Mouse (Mus musculus): ENCODE results near the gene Osbp. TPM values are rescaled to one million over a fixed set of nuclear protein-coding genes. Genes with fewer than 3 reads are reported as not detected.

The Osbp gene
- polyA plus RNA-seq, 1 experiment from 2014 or later: 3.4 TPM

- H3K9ac ChIP-seq (replicated peaks): no peak overlapping the region
- no peak overlapping the region for H3K27ac ChIP-seq (replicated peaks)
- ATAC-seq (ENCODE audit: low FRiP score): no peak
- no peak overlapping the region for H3K4me3 ChIP-seq (replicated peaks)
- no peaks in the 10 kb centered on the region for H3K4me1 ChIP-seq
- no peaks in the 10 kb centered on the region for H3K27me3 ChIP-seq (replicated peaks)
- H3K4me2 ChIP-seq: no peak overlapping the region
- WGBS: 91% methylated on average over 10 of the region's 10 CpGs
- peaks cover 74% of the 10 kb centered on the region for H3K36me3 ChIP-seq
- no peaks in the 10 kb centered on the region for H3K9me3 ChIP-seq (replicated peaks)
Measured at GRCm38 (mm10) chr19:11992441-11993029, 26.8 kb downstream of the Osbp start.

GRCm38 (mm10) chr19:11994703-11995431 lies 29.1 kb downstream of the Osbp start:
- no peaks in the 10 kb centered on the region for H3K9me3 ChIP-seq (replicated peaks)
- H3K4me3 ChIP-seq (replicated peaks): no peak overlapping the region
- H3K9ac ChIP-seq (replicated peaks): no peak overlapping the region
- H3K36me3 ChIP-seq: peaks cover 53% of the 10 kb centered on the region
- ATAC-seq (ENCODE audit: low FRiP score): no peak
- no peaks in the 10 kb centered on the region for H3K4me1 ChIP-seq
- no peaks in the 10 kb centered on the region for H3K27me3 ChIP-seq (replicated peaks)
- H3K4me2 ChIP-seq: no peak overlapping the region
- 91% methylated on average over 6 of the region's 6 CpGs for WGBS
- no peak overlapping the region for H3K27ac ChIP-seq (replicated peaks)

- no peaks in the 10 kb centered on the region for H3K27me3 ChIP-seq (replicated peaks)
Measured at GRCm38 (mm10) chr19:11995722-11996448, 30.1 kb downstream of the Osbp start.

GRCm38 (mm10) chr19:12001686-12002085 lies 35.9 kb downstream of the Osbp start:
- Histone ChIP-seq H3K9ac (replicated peaks) (no peak overlapping the region), H3K36me3 (no peaks in the 10 kb centered on the region), H3K27ac (replicated peaks) (no peak overlapping the region), H3K27me3 (replicated peaks) (no peaks in the 10 kb centered on the region), H3K4me1 (peaks cover 12% of the 10 kb centered on the region), H3K9me3 (replicated peaks) (no peaks in the 10 kb centered on the region), H3K4me2 (no peak overlapping the region), H3K4me3 (replicated peaks) (no peak overlapping the region)
- ATAC-seq (ENCODE audit: low FRiP score): no peak
- 33% methylated on average over 3 of the region's 3 CpGs for WGBS

More at GRCm38 (mm10) chr19:11995722-11996448, 30.1 kb downstream of the Osbp start:
- H3K9ac ChIP-seq (replicated peaks): no peak overlapping the region
- H3K9me3 ChIP-seq (replicated peaks): no peaks in the 10 kb centered on the region
- H3K4me2 ChIP-seq: no peak overlapping the region
- H3K4me3 ChIP-seq (replicated peaks): no peak overlapping the region
- ATAC-seq (ENCODE audit: low FRiP score): no peak
- no peaks in the 10 kb centered on the region for H3K4me1 ChIP-seq
- H3K27ac ChIP-seq (replicated peaks): no peak overlapping the region
- H3K36me3 ChIP-seq: peaks cover 44% of the 10 kb centered on the region
- 68% methylated on average over 2 of the region's 2 CpGs for WGBS

GRCm38 (mm10) chr19:12002125-12002524 lies 36.4 kb downstream of the Osbp start:
- peak overlapping the region; percentile 19 for H3K4me3 ChIP-seq (replicated peaks)
- H3K27me3 ChIP-seq (replicated peaks): no peaks in the 10 kb centered on the region
- peaks cover 17% of the 10 kb centered on the region for H3K4me1 ChIP-seq
- no peak overlapping the region for H3K27ac ChIP-seq (replicated peaks)
- 1% methylated on average over 11 of the region's 11 CpGs for WGBS
- no peak overlapping the region for H3K9ac ChIP-seq (replicated peaks)
- H3K36me3 ChIP-seq: no peaks in the 10 kb centered on the region
- ATAC-seq (ENCODE audit: low FRiP score): no peak; the same call in 1 of the 2 replicates
- peak overlapping the region; percentile 45 for H3K4me2 ChIP-seq
- no peaks in the 10 kb centered on the region for H3K9me3 ChIP-seq (replicated peaks)

- Histone ChIP-seq H3K4me3 (replicated peaks) (peak overlapping the region; percentile 19), H3K36me3 (no peaks in the 10 kb centered on the region), H3K9me3 (replicated peaks) (no peaks in the 10 kb centered on the region), H3K27me3 (replicated peaks) (no peaks in the 10 kb centered on the region), H3K27ac (replicated peaks) (no peak overlapping the region), H3K4me2 (peak overlapping the region; percentile 45), H3K9ac (replicated peaks) (no peak overlapping the region), H3K4me1 (peaks cover 23% of the 10 kb centered on the region)
- 50% methylated on average over 14 of the region's 14 CpGs for WGBS
- no peak for ATAC-seq (ENCODE audit: low FRiP score)
Measured at GRCm38 (mm10) chr19:12002791-12003190, 37.0 kb downstream of the Osbp start.

GRCm38 (mm10) chr19:12003568-12003967 lies 37.8 kb downstream of the Osbp start:
- Histone ChIP-seq H3K27ac (replicated peaks) (no peak overlapping the region), H3K4me2 (no peak overlapping the region), H3K36me3 (no peaks in the 10 kb centered on the region), H3K4me3 (replicated peaks) (no peak overlapping the region), H3K27me3 (replicated peaks) (no peaks in the 10 kb centered on the region), H3K9ac (replicated peaks) (no peak overlapping the region), H3K9me3 (replicated peaks) (no peaks in the 10 kb centered on the region), H3K4me1 (peaks cover 25% of the 10 kb centered on the region)
- 92% methylated on average over 2 of the region's 2 CpGs for WGBS
- no peak for ATAC-seq (ENCODE audit: low FRiP score)

- 59% methylated on average over 9 of the region's 9 CpGs for WGBS
- H3K9me3 ChIP-seq (replicated peaks): no peaks in the 10 kb centered on the region
- H3K27me3 ChIP-seq (replicated peaks): no peaks in the 10 kb centered on the region
- peak overlapping the region; percentile 64 for H3K27ac ChIP-seq (replicated peaks)
- no peaks in the 10 kb centered on the region for H3K36me3 ChIP-seq
- H3K4me1 ChIP-seq: peaks cover 31% of the 10 kb centered on the region
- no peak for ATAC-seq (ENCODE audit: low FRiP score)
- H3K4me2 ChIP-seq: peak overlapping the region; percentile 68
- peak overlapping the region; percentile 66 for H3K4me3 ChIP-seq (replicated peaks)
- peak overlapping the region; percentile 58; the same call in 1 of the 2 replicates for H3K9ac ChIP-seq (replicated peaks)
Measured at GRCm38 (mm10) chr19:12004216-12005008, 38.7 kb downstream of the Osbp start.

GRCm38 (mm10) chr19:12005376-12006360 lies 39.9 kb downstream of the Osbp start:
- peak; percentile 83 for ATAC-seq (ENCODE audit: low FRiP score)
- H3K4me2 ChIP-seq: peak overlapping the region; percentile 68
- peak overlapping the region; percentile 66 for H3K4me3 ChIP-seq (replicated peaks)
- H3K27me3 ChIP-seq (replicated peaks): no peaks in the 10 kb centered on the region
- H3K36me3 ChIP-seq: no peaks in the 10 kb centered on the region
- peak overlapping the region; percentile 63 for H3K9ac ChIP-seq (replicated peaks)
- no peaks in the 10 kb centered on the region for H3K9me3 ChIP-seq (replicated peaks)
- peak overlapping the region; percentile 86 for H3K27ac ChIP-seq (replicated peaks)
- 0% methylated on average over 41 of the region's 41 CpGs for WGBS
- peaks cover 31% of the 10 kb centered on the region for H3K4me1 ChIP-seq

GRCm38 (mm10) chr19:12006361-12006947 lies 40.7 kb downstream of the Osbp start:
- no peaks in the 10 kb centered on the region for H3K9me3 ChIP-seq (replicated peaks)
- ATAC-seq (ENCODE audit: low FRiP score): no peak
- peak overlapping the region; percentile 63 for H3K9ac ChIP-seq (replicated peaks)
- H3K4me1 ChIP-seq: peaks cover 31% of the 10 kb centered on the region
- peak overlapping the region; percentile 66 for H3K4me3 ChIP-seq (replicated peaks)
- H3K4me2 ChIP-seq: peak overlapping the region; percentile 68
- H3K36me3 ChIP-seq: no peaks in the 10 kb centered on the region
- 1% methylated on average over 17 of the region's 17 CpGs for WGBS
- peak overlapping the region; percentile 79 for H3K27ac ChIP-seq (replicated peaks)
- no peaks in the 10 kb centered on the region for H3K27me3 ChIP-seq (replicated peaks)

All from neural tube, embryonic 15.5 days (tissue).